Mouse (Mus musculus) bone marrow macrophage, adult 2 months (primary cell): Measurements from ENCODE around the gene Aqp11. TPM values are rescaled to one million over a fixed set of nuclear protein-coding genes. Genes with fewer than 3 reads are reported as not detected.

ENCODE experiments used
- H3K27ac ChIP-seq: 2 replicates; pipeline ENCODE4 v1.5.1; 2012; ENCODE audit warnings: low read depth, low read length; ENCODE audit not compliant: insufficient read depth
- H3K4me1 ChIP-seq: 2 replicates; pipeline ENCODE4 v1.6.1; 2012; ENCODE audit warnings: low read length; ENCODE audit not compliant: control insufficient read depth, insufficient read depth
- H3K4me3 ChIP-seq: 2 replicates; pipeline ENCODE4 v1.5.1; 2012; ENCODE audit warnings: mild to moderate bottlenecking, low read length, moderate library complexity; ENCODE audit not compliant: insufficient read depth
- CTCF ChIP-seq: IDR thresholded peaks from 2 replicates; pipeline ENCODE4 v1.5.1; 2012; ENCODE audit warnings: low read depth, mild to moderate bottlenecking, low read length, moderate library complexity
- POLR2A ChIP-seq: IDR thresholded peaks from 2 replicates; pipeline ENCODE4 v1.6.1; 2012; ENCODE audit warnings: mild to moderate bottlenecking, low read depth, low read length, borderline replicate concordance
- polyA plus RNA-seq: library from polyadenylated mRNA; stranded (reverse); fragments of >200 nt; gene quantifications from 2 replicates; pipeline ENCODE4 v1.2.4, GENCODE M21; 2012; ENCODE audit not compliant: missing spikeins, insufficient read depth, insufficient read length

Gene Aqp11
- polyA plus RNA-seq, 1 experiment, result not detected

DNA sequence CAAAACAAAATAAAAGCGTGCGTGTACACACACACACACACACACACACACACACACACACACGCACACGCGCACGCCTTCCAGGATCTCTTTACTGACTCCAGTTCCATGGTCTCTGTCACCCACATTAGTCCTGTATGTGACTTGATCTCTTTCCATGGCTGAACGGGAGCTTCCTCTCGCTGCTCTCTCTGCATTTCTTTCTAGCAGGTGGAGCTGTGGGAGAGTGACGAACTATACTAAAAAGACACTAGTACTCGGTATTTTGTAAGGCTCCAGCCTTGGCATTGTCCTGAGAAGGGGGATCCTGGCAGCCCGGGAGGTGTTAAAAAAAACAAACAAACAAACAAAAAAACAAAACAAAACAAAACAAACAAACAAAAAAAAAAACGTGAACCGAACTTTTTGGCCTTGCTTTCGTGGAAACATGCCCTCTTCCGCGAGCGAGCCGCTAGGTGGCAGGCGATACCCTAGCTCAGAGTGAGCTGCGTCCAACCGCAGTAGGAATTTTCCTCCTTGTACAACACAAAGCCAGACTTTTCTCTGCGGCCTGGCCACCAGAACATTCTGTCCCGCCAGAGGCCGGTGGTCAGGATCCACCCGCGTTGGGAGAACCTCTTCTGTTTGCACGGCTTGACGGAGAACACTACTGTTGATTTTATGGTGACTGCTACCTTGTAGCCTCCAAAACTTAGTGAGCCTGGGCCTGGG, 9.9 kb upstream of the Aqp11 start:
- Histone ChIP-seq H3K27ac (peak overlapping the region; percentile 65), H3K4me1 (peaks cover 12% of the 10 kb centered on the region)
- TF ChIP-seq POLR2A (no peak), CTCF (peak; percentile 67; the same call in 1 of the 2 replicates)

DNA sequence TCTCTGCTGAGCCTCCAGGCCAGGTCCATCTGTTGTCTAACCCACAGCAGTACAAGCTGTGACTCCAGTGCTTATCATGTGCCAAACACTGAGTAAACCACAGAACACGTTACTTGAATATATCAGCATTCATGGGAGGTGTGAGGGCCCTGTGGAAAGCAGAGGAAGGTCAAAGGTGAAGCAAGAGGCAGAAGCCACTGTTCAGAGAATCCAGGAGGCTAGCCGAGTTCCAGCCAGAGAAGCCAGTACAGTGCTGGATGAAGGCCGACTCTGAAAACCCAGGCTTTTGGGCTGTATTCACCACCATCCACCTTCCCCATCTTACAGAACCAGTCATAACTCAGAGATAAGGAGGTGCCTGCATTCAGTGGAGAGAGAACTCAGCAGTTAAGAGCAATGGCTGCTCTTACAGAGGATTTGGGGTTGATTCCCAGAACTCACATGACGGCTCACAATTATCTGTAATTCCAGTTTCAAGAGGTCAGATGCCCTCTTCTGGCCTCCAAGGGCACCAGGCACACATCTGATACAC, 9.2 kb upstream of the Aqp11 start:
- Histone ChIP-seq H3K4me3 (no peak overlapping the region), H3K4me1 (peaks cover 12% of the 10 kb centered on the region), H3K27ac (no peak overlapping the region)
- TF ChIP-seq CTCF (no peak), POLR2A (no peak)

More for the DNA sequence above, 9.9 kb upstream of the Aqp11 start:
- peak overlapping the region; percentile 47 for H3K4me3 ChIP-seq

DNA sequence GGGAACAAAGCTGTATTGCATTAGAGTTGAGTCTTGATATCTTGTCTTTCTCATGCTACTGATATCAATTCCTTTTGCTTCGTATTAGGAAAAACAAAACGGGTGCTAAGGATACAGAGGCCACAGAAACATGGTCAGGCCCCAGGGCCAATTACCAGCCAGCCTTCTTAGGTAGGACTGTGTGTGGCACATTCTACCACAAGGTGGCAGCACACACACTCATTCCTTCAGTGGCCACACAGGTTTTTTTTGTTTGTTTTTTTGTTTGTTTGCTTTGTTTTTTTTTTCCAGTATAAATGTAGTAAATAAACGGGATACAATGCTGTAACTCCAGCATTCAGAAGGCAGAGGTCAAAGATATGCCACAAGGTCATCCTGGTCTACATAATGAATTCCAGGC, 7.2 kb upstream of the Aqp11 start:
- no peak overlapping the region for H3K4me3 ChIP-seq
- H3K27ac ChIP-seq, result no peak overlapping the region
- H3K4me1 ChIP-seq, result peaks cover 21% of the 10 kb centered on the region
- peak; percentile 56; the same call in 1 of the 2 replicates for TF ChIP-seq CTCF
- TF ChIP-seq POLR2A, result no peak

DNA sequence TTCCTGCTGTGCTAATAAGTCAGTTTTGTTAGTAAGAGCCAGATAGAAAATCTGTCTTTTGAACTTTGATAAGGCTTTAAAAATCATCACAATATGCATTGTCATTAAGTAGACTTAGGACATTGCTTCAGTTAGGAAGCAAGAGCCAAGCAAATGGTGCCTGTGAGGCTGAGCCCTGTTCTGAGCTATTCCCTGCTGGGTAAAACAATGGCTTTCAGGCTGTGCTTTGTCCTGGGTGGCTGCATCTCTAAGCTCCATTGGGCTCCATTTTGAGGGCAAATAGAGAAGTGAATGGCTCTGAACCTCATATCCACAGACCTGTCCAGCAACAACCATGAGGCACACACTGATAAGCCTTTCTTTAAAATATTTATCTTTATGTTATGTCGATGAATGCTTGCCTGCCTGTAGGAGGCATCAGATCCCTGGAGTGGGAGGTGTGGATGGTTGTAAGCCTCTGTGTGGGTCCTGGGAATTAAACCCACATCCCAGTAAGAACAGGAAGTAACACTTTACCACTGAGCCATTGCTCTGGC, 3.7 kb upstream of the Aqp11 start:
- Histone ChIP-seq H3K4me3 (no peak overlapping the region), H3K27ac (no peak overlapping the region), H3K4me1 (peaks cover 21% of the 10 kb centered on the region)
- no peak for TF ChIP-seq POLR2A
- TF ChIP-seq CTCF, result no peak

DNA sequence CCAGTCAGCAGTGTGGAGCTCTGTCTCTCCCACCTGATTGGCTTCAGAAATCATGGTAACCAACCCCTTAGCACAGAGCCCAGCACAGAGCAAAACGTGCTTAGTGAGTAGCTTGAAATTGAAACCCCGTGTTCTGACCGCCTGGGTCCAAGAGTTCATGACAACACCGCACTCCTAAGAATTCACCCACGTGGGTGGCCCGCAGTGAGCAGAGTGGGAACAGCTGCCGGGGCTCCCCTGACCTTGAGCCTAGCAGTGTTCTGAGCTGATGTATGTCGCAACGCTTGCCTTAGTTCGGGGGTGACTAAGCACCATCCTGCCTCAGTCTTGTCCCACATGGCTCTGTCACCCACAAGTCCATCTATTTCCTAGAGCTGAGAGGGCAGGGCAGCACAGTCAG, 2.9 kb upstream of the Aqp11 start:
- no peak for TF ChIP-seq POLR2A
- TF ChIP-seq CTCF, result no peak
- H3K27ac ChIP-seq, result no peak overlapping the region
- peaks cover 21% of the 10 kb centered on the region for H3K4me1 ChIP-seq
- no peak overlapping the region for H3K4me3 ChIP-seq

DNA sequence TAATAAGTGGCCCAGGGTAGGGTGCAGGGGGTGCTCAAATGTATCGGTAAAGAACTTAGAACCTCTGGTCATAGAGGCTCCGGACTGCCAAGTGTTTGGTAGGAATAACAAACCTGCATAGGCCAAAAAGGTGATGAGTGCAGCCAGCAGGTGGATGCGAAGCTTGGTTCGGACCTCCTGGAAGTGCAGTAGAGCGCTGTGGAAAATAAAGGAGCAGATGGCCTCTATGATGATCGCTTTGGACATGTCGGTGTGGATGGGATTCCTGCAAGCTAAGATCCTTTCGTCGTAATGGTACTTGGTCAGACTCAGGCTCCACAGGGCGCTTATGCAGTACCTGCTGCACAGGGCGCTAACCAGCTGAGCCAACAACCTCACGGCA, 842 bp downstream of the Aqp11 start:
- Histone ChIP-seq H3K4me1 (peaks cover 21% of the 10 kb centered on the region), H3K27ac (no peak overlapping the region), H3K4me3 (peak overlapping the region; percentile 96)
- TF ChIP-seq CTCF (no peak), POLR2A (no peak)

DNA sequence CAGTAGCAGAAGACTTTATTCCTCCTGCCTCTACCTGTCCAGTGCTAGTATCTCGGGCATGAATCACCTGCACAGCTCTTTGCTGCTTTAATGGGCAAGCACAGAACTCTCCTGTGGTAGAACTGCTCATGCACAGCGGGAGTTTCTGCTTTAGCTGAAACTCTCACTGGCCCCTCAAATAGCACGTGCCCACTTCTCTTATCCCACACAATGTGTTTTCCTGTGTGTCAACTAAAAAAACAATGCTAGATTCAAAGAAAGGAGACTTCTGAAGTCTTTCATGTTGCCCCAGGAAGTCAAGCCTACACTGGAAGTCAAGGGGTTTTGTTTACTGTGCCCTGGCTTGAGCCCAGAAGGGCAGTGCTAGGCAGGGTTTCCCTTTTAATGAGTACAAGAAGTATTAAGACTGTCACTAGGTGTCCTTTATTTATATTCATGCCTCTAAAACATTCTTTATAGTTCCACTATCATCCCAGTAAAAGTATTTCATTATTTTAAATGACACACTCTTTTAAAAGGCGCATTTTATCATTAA, 2.1 kb downstream of the Aqp11 start:
- Histone ChIP-seq H3K27ac (no peak overlapping the region), H3K4me3 (no peak overlapping the region), H3K4me1 (peaks cover 14% of the 10 kb centered on the region)
- TF ChIP-seq POLR2A (no peak), CTCF (no peak)

DNA sequence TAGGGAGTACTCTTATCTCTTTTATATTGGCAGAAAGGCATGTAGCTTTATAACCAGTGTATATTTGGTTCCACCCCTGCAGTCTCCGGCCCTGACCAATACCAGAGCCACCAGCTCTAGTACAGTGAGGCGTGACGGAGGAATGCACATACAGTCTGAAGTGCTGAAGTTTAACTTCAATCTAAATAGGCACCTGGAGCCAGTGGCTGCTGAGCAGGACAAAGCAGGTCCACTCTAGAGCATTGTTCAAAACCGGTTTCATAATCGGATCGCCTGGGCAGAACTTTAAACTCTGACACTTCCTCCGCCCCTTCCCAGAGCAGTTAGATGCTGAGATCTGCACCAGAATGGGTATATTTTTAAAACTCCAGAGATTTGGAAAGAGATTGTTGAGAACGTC, 3.1 kb downstream of the Aqp11 start:
- TF ChIP-seq CTCF, result no peak
- no peak for TF ChIP-seq POLR2A
- H3K27ac ChIP-seq, result no peak overlapping the region
- H3K4me1 ChIP-seq, result peaks cover 9% of the 10 kb centered on the region
- H3K4me3 ChIP-seq, result no peak overlapping the region

DNA sequence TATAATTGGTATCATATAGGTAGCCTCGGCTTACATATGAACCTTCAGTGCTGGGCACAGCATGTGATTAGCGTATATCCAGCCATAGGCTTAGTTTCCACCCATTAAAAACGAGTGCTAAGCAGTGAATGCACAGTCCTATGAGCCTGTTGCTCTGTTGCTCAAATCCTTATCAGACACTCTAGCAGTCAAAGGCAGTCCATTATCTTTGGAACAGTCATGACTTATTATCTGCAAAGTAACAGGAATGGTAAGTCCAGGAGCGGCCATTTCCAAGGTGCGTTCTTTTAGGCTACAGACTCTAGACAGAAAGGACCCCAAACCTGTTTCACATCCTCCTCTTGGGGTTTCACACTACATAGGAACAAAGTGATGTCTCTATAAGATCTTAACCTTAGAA, 4.5 kb downstream of the Aqp11 start:
- peaks cover 5% of the 10 kb centered on the region for H3K4me1 ChIP-seq
- no peak overlapping the region for H3K4me3 ChIP-seq
- TF ChIP-seq POLR2A, result no peak
- TF ChIP-seq CTCF, result no peak
- no peak overlapping the region for H3K27ac ChIP-seq

DNA sequence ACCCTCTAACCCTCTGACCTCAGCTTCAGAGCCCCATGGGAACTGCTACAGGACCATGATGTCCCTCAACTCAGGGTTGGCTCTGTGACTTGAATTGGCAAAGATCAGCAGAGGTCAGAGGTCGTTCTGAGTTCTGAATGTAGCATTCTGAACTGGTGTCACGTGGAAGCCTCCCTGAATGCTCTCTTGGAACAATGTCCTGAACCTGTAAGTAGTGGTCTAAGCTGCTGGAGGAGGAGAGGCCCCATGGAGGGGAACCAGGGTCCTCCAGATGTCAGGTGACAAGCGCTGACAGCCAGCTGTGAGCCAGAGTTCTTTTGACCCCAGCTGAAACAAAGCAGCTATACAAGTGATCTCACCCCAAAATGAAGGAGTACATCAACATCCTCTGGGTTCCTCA, 7.7 kb downstream of the Aqp11 start:
- TF ChIP-seq POLR2A (no peak), CTCF (no peak)
- Histone ChIP-seq H3K27ac (no peak overlapping the region), H3K4me1 (no peaks in the 10 kb centered on the region), H3K4me3 (no peak overlapping the region)
